Mouse (Mus musculus) forebrain, postnatal 0 days (tissue): Measurements from ENCODE around the gene Snd1. TPM values are rescaled to one million over a fixed set of nuclear protein-coding genes. Genes with fewer than 3 reads are reported as not detected.

ENCODE experiments used
- ATAC-seq: fragments of 200-750 bp; cut with Nextera tagmentation; 2 replicates; pipeline ENCODE4 v1.8.0; 2017; ENCODE audit warnings: mild to moderate bottlenecking, moderate library complexity
- DNase-seq: peaks from one replicate; pipeline ENCODE4 v3.0.0-alpha.2; 2015
- H3K27ac ChIP-seq: fragments of 300-500 bp; sonication (generic); 2 replicates; pipeline ENCODE4 v1.5.1; 2014; ENCODE audit warnings: low read depth, mild to moderate bottlenecking, antibody characterized with exemption, low read length, moderate library complexity, mixed read lengths
- H3K27me3 ChIP-seq: fragments of 300-500 bp; sonication (generic); 2 replicates; pipeline ENCODE4 v1.6.1; 2014; ENCODE audit warnings: mild to moderate bottlenecking, low read length, mixed read lengths; ENCODE audit not compliant: insufficient read depth
- H3K36me3 ChIP-seq: fragments of 300-500 bp; sonication (generic); 2 replicates; pipeline ENCODE4 v1.6.1; 2014; ENCODE audit warnings: mild to moderate bottlenecking, moderate library complexity; ENCODE audit not compliant: insufficient read depth
- H3K4me1 ChIP-seq: fragments of 300-500 bp; sonication (generic); 2 replicates; pipeline ENCODE4 v1.6.1; 2014; ENCODE audit warnings: antibody characterized with exemption; ENCODE audit not compliant: insufficient read depth
- H3K4me2 ChIP-seq: fragments of 300-500 bp; sonication (generic); 2 replicates; pipeline ENCODE4 v1.6.1; 2014; ENCODE audit warnings: low read depth, mild to moderate bottlenecking, moderate library complexity
- H3K4me3 ChIP-seq: fragments of 300-500 bp; sonication (generic); 2 replicates; pipeline ENCODE4 v1.5.1; 2014; ENCODE audit warnings: low read depth, low read length, mixed read lengths
- H3K9ac ChIP-seq: fragments of 300-500 bp; sonication (generic); 2 replicates; pipeline ENCODE4 v1.6.1; 2014; ENCODE audit warnings: mild to moderate bottlenecking
- H3K9me3 ChIP-seq: fragments of 300-500 bp; sonication (generic); 2 replicates; pipeline ENCODE4 v1.6.1; 2016; ENCODE audit warnings: low read length
- CTCF ChIP-seq: sonication (generic); IDR thresholded peaks from 2 replicates; pipeline ENCODE4 v1.5.1; 2016; ENCODE audit warnings: antibody characterized with exemption, control low read depth, low read depth
- WGBS: fragments of 180-500 bp; shearing (Covaris S2); extraction: QIAGEN DNeasy Blood & Tissue Kit; methylation state at CpG from one replicate; pipeline ENCODE4 v1.1.7; 2014; 5-methylcytosine and 5-hydroxymethylcytosine counted together
- polyA plus RNA-seq: library from polyadenylated mRNA; unstranded; fragments of >200 nt; fragmentation: Nextera tagmentation; extraction: Ambion mirVana; gene quantifications from 2 replicates; pipeline ENCODE4 v1.2.1, GENCODE M21; 2015
- total RNA-seq: library from RNA; depleted of rRNA; stranded (reverse); fragments of >200 nt; gene quantifications from 2 replicates; pipeline ENCODE4 v1.2.3, GENCODE M21; 2014

Snd1 gene
- total and polyA plus RNA-seq, 2 experiments from 2014 or later = 72.4 to 90.8 TPM

DNA sequence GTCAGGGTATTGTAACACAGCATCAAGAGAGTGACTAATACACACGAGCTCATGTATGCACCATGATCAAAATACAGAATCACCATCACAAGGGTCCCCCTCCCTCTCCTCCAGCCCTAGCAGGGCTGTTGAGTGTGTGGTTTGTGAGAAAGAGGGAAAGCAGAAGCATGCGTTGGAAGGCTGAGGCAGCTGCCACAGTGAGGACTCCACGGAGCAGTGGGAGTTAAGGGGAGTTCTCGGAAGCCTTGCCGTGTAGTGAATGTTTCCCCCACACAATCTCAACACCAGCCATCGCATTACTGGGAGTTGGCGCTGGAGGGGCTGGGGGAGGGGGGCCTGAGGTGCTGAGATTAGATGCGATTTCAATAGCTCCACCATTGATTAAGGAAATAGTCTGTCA, 490.3 kb downstream of the Snd1 start:
- Histone ChIP-seq H3K9ac (no peak overlapping the region), H3K4me3 (no peak overlapping the region), H3K27me3 (no peaks in the 10 kb centered on the region), H3K4me2 (no peak overlapping the region), H3K27ac (no peak overlapping the region), H3K4me1 (no peaks in the 10 kb centered on the region), H3K9me3 (no peaks in the 10 kb centered on the region), H3K36me3 (no peaks in the 10 kb centered on the region)
- ATAC-seq = no peak
- 50% methylated on average over 8 of the region's 8 CpGs for WGBS
- no peak for TF ChIP-seq CTCF
- no peak for DNase-seq

- 63% methylated on average over 5 of the region's 5 CpGs for WGBS
- DNase-seq = no peak
Measured at GRCm38 (mm10) chr6:28969615-28970014, 494.7 kb downstream of the Snd1 start.

DNA sequence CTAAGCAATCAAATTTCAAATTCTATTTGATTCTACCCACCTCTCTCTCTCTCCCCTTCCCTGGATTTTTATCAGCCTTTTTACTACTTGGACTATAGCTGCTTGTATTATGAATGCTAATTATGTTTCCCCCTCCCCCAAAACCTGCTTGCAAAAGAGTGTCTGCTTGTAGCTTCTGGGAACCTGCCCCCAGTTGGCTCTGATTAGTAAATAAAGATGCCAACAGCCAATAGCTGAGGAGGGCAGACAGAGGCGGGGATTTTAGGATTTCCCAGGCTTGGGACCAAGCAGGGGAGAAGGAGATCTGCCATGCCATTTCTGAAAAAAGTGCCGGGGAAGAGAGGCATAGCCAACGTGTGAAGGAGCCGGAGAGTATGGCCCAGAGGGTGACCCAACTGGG, 495.8 kb downstream of the Snd1 start:
- TF ChIP-seq CTCF = no peak
- DNase-seq = no peak
- no peaks in the 10 kb centered on the region for H3K4me1 ChIP-seq
- no peaks in the 10 kb centered on the region for H3K36me3 ChIP-seq
- no peak overlapping the region for H3K9ac ChIP-seq
- no peak overlapping the region for H3K4me2 ChIP-seq
- no peaks in the 10 kb centered on the region for H3K9me3 ChIP-seq
- WGBS = 26% methylated on average over 4 of the region's 4 CpGs
- H3K27me3 ChIP-seq = no peaks in the 10 kb centered on the region
- ATAC-seq = no peak
- no peak overlapping the region for H3K4me3 ChIP-seq
- no peak overlapping the region for H3K27ac ChIP-seq

More at GRCm38 (mm10) chr6:28969615-28970014, 494.7 kb downstream of the Snd1 start:
- no peak for ATAC-seq
- H3K4me2 ChIP-seq = no peak overlapping the region
- no peak overlapping the region for H3K27ac ChIP-seq
- H3K9ac ChIP-seq = no peak overlapping the region
- H3K27me3 ChIP-seq = no peaks in the 10 kb centered on the region
- H3K36me3 ChIP-seq = no peaks in the 10 kb centered on the region
- H3K4me3 ChIP-seq = no peak overlapping the region
- no peak for TF ChIP-seq CTCF
- H3K9me3 ChIP-seq = no peaks in the 10 kb centered on the region
- H3K4me1 ChIP-seq = no peaks in the 10 kb centered on the region

DNA sequence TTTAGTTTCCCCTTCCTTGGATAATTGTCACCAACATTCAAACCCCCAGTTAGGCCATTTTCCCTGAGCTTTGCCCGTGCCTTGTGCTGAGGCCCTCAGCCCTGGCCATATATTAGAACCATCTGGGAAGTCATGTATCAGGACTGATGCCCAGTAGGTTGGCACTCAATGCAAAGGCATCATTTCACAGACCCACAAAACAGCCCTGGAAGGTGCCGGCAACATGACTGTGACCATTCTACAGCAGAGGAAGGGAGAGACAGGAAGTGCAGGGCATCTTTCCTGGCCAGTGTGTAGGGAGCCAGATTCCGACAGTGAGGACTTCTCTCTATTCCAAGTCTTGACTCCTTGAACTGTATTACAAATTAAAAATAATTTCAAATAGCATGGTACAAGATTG, 499.6 kb downstream of the Snd1 start:
- H3K4me2 ChIP-seq = no peak overlapping the region
- WGBS = 78% methylated on average over 3 of the region's 3 CpGs
- no peak overlapping the region for H3K27ac ChIP-seq
- H3K4me1 ChIP-seq = no peaks in the 10 kb centered on the region
- H3K27me3 ChIP-seq = no peaks in the 10 kb centered on the region
- H3K36me3 ChIP-seq = no peaks in the 10 kb centered on the region
- H3K4me3 ChIP-seq = no peak overlapping the region
- H3K9ac ChIP-seq = no peak overlapping the region
- ATAC-seq (no peak), DNase-seq (no peak)
- TF ChIP-seq CTCF = no peak
- H3K9me3 ChIP-seq = no peaks in the 10 kb centered on the region

DNA sequence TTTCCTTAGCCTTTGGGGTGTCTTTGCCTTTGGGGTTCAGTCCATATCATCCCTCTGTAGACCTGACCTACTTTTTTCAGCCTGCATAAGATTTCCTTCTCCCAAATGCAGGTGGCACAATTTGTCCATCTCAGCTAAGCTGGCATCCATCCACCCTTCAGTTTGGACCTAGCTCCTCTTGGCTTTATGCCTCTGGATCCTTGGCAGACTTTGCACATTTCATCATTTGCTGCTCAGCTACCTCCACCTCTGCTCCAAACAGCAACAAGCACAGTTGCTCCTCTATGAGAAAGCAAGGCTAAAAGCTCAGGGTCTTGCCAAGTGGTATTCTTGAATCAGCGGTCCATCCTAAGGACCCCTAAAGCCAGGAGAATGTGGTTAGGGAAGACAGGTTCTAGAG, 500.2 kb downstream of the Snd1 start:
- no peak for ATAC-seq
- H3K36me3 ChIP-seq = no peaks in the 10 kb centered on the region
- H3K9me3 ChIP-seq = no peaks in the 10 kb centered on the region
- no peak overlapping the region for H3K4me2 ChIP-seq
- H3K9ac ChIP-seq = no peak overlapping the region
- H3K27me3 ChIP-seq = no peaks in the 10 kb centered on the region
- H3K4me3 ChIP-seq = no peak overlapping the region
- no peak for TF ChIP-seq CTCF
- H3K4me1 ChIP-seq = peaks cover 3% of the 10 kb centered on the region; the same call in 1 of the 2 replicates
- no peak overlapping the region for H3K27ac ChIP-seq
- peak; percentile 42 for DNase-seq
- WGBS = 41% methylated on average over 1 of the region's 1 CpGs

DNA sequence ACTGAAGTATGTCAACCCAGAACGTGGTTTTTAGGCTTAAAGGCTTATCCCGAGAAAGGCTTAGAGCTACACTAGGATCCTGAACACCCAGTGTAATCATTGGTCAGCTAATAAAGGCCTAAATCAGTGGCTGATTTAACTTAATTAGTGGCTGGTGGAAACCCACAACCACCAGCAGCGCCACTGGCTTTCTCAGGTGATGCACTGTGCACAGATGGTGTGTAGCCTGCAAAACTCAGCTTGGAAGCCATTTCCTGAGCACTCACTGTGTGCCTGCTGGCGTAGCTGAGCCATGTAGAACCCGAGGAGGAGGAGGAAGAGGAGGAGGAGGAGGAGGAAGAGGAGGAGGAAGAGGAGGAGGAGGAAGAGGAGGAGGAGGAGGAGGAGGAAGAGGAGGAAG, 503.1 kb downstream of the Snd1 start:
- Histone ChIP-seq H3K4me2 (no peak overlapping the region), H3K4me1 (peaks cover 6% of the 10 kb centered on the region; the same call in 1 of the 2 replicates), H3K9me3 (no peaks in the 10 kb centered on the region), H3K27ac (no peak overlapping the region), H3K27me3 (no peaks in the 10 kb centered on the region), H3K4me3 (no peak overlapping the region), H3K36me3 (no peaks in the 10 kb centered on the region), H3K9ac (no peak overlapping the region)
- no peak for DNase-seq
- no peak for ATAC-seq
- 29% methylated on average over 4 of the region's 5 CpGs for WGBS
- no peak for TF ChIP-seq CTCF

- Histone ChIP-seq H3K4me2 (no peak overlapping the region), H3K4me3 (no peak overlapping the region), H3K27me3 (no peaks in the 10 kb centered on the region), H3K4me1 (peaks cover 6% of the 10 kb centered on the region; the same call in 1 of the 2 replicates), H3K9me3 (no peaks in the 10 kb centered on the region), H3K27ac (no peak overlapping the region), H3K9ac (no peak overlapping the region), H3K36me3 (no peaks in the 10 kb centered on the region)
- ATAC-seq (no peak), DNase-seq (no peak)
- no peak for TF ChIP-seq CTCF
- WGBS = 89% methylated on average over 3 of the region's 3 CpGs
Measured at GRCm38 (mm10) chr6:28978881-28979280, 503.9 kb downstream of the Snd1 start.

- Histone ChIP-seq H3K9ac (no peak overlapping the region), H3K27me3 (no peaks in the 10 kb centered on the region), H3K27ac (no peak overlapping the region), H3K4me1 (peaks cover 6% of the 10 kb centered on the region; the same call in 1 of the 2 replicates), H3K9me3 (no peaks in the 10 kb centered on the region), H3K4me2 (no peak overlapping the region), H3K36me3 (no peaks in the 10 kb centered on the region), H3K4me3 (no peak overlapping the region)
- DNase-seq (no peak), ATAC-seq (no peak)
- WGBS = 74% methylated on average over 8 of the region's 8 CpGs
- TF ChIP-seq CTCF = no peak
Measured at GRCm38 (mm10) chr6:28979586-28979985, 504.6 kb downstream of the Snd1 start.
